Mouse (Mus musculus) retina, postnatal 7 days (tissue): Measurements from ENCODE around the gene Lcor.

Source experiments
- DNase-seq: peaks from one replicate; pipeline ENCODE4 v3.0.0-alpha.2; 2012; ENCODE audit warnings: low read depth, low spot score

Gene Lcor

GRCm38 (mm10) chr19:41482190-41482908 is at the start of gene Lcor:
TSS of gene Lcor (plus strand) at chr19:41482637.
- DNase-seq: peak; percentile 75

GRCm38 (mm10) chr19:41435366-41435765 is 47.1 kb upstream of the Lcor start:
- no peak for DNase-seq

GRCm38 (mm10) chr19:41436461-41436860 is 46.0 kb upstream of the Lcor start:
- no peak for DNase-seq

GRCm38 (mm10) chr19:41438953-41439352 is 43.5 kb upstream of the Lcor start:
- DNase-seq: no peak

- no peak for DNase-seq
Observed at GRCm38 (mm10) chr19:41441446-41441845, 41.0 kb upstream of the Lcor start.

- no peak for DNase-seq
Observed at GRCm38 (mm10) chr19:41441911-41442607, 40.4 kb upstream of the Lcor start.

GRCm38 (mm10) chr19:41442608-41442969 is 39.8 kb upstream of the Lcor start:
- no peak for DNase-seq

GRCm38 (mm10) chr19:41444491-41444890 is 37.9 kb upstream of the Lcor start:
- DNase-seq: no peak

GRCm38 (mm10) chr19:41445013-41445610 is 37.3 kb upstream of the Lcor start:
- no peak for DNase-seq

GRCm38 (mm10) chr19:41445723-41446122 is 36.7 kb upstream of the Lcor start:
- no peak for DNase-seq

GRCm38 (mm10) chr19:41447166-41447565 is 35.3 kb upstream of the Lcor start:
- no peak for DNase-seq

- no peak for DNase-seq
Observed at GRCm38 (mm10) chr19:41447760-41448159, 34.7 kb upstream of the Lcor start.

GRCm38 (mm10) chr19:41449415-41450075 is 32.9 kb upstream of the Lcor start:
- no peak for DNase-seq

GRCm38 (mm10) chr19:41452166-41452565 is 30.3 kb upstream of the Lcor start:
- no peak for DNase-seq

GRCm38 (mm10) chr19:41454601-41455000 is 27.8 kb upstream of the Lcor start:
- no peak for DNase-seq

- no peak for DNase-seq
Observed at GRCm38 (mm10) chr19:41455091-41455626, 27.3 kb upstream of the Lcor start.

- no peak for DNase-seq
Observed at GRCm38 (mm10) chr19:41457181-41457580, 25.3 kb upstream of the Lcor start.

- DNase-seq: no peak
Observed at GRCm38 (mm10) chr19:41462166-41462735, 20.2 kb upstream of the Lcor start.

- no peak for DNase-seq
Observed at GRCm38 (mm10) chr19:41463841-41464240, 18.6 kb upstream of the Lcor start.

- DNase-seq: no peak
Observed at GRCm38 (mm10) chr19:41466475-41466874, 16.0 kb upstream of the Lcor start.

GRCm38 (mm10) chr19:41473566-41474135 is 8.8 kb upstream of the Lcor start:
- no peak for DNase-seq
